Mouse (Mus musculus): ENCODE results near the gene Pmpca.
A peak's percentile ranks its signal among the peaks of the same experiment; 100 is the strongest.

Gene Pmpca

GRCm38 (mm10) chr2:26429851-26430250 lies 40.7 kb downstream of the Pmpca start:
- no peak for DNase-seq (ENCODE audit: low read depth, low spot score)

- DNase-seq (ENCODE audit: low read depth, low spot score), result no peak
Measured at GRCm38 (mm10) chr2:26434791-26435572, 45.8 kb downstream of the Pmpca start.

GRCm38 (mm10) chr2:26437221-26437620 lies 48.1 kb downstream of the Pmpca start:
- DNase-seq (ENCODE audit: low read depth, low spot score), result no peak

GRCm38 (mm10) chr2:26438373-26438772 lies 49.2 kb downstream of the Pmpca start:
- no peak for DNase-seq (ENCODE audit: low read depth, low spot score)

- no peak for DNase-seq (ENCODE audit: low read depth, low spot score)
Measured at GRCm38 (mm10) chr2:26439671-26440070, 50.5 kb downstream of the Pmpca start.

- DNase-seq (ENCODE audit: low read depth, low spot score), result no peak
Measured at GRCm38 (mm10) chr2:26441261-26441660, 52.1 kb downstream of the Pmpca start.

GRCm38 (mm10) chr2:26441688-26442087 lies 52.5 kb downstream of the Pmpca start:
- peak; percentile 70 for DNase-seq (ENCODE audit: low read depth, low spot score)

GRCm38 (mm10) chr2:26442843-26443242 lies 53.7 kb downstream of the Pmpca start:
- no peak for DNase-seq (ENCODE audit: low read depth, low spot score)

GRCm38 (mm10) chr2:26443876-26444275 lies 54.7 kb downstream of the Pmpca start:
- DNase-seq (ENCODE audit: low read depth, low spot score), result no peak

- DNase-seq (ENCODE audit: low read depth, low spot score), result no peak
Measured at GRCm38 (mm10) chr2:26444368-26444767, 55.2 kb downstream of the Pmpca start.

- peak; percentile 100 for DNase-seq (ENCODE audit: low read depth, low spot score)
Measured at GRCm38 (mm10) chr2:26444946-26445665, 56.0 kb downstream of the Pmpca start, which contains the start of gene Sec16a. Gene Sec16a, minus strand, starts transcription at chr2:26445216.

- DNase-seq (ENCODE audit: low read depth, low spot score), result peak; percentile 92
Measured at GRCm38 (mm10) chr2:26445666-26446445, 56.7 kb downstream of the Pmpca start.

GRCm38 (mm10) chr2:26446671-26447070 lies 57.5 kb downstream of the Pmpca start:
- no peak for DNase-seq (ENCODE audit: low read depth, low spot score)
